Mouse (Mus musculus): ENCODE results near the gene Rbfox1. TPM values are rescaled to one million over a fixed set of nuclear protein-coding genes. Genes with fewer than 3 reads are reported as not detected.

Rbfox1 gene
- polyA plus RNA-seq, 1 experiment from 2014 or later, result 2.7 TPM

GRCm38 (mm10) chr16:6997834-6998233 lies 1112.7 kb downstream of the Rbfox1 start:
- no peak overlapping the region for H3K4me3 ChIP-seq (ENCODE audit: low read depth, low read length)
- H3K4me1 ChIP-seq (ENCODE audit: control insufficient read depth, insufficient read depth, low read length), result no peaks in the 10 kb centered on the region
- no peak overlapping the region for H3K4me2 ChIP-seq (replicated peaks; ENCODE audit: low read depth, low read length)
- ATAC-seq (ENCODE audit: insufficient number of reproducible peaks, insufficient read depth, low FRiP score, low read depth), result no peak
- H3K9ac ChIP-seq (replicated peaks; ENCODE audit: low read depth, low read length), result no peak overlapping the region
- no peaks in the 10 kb centered on the region for H3K36me3 ChIP-seq (ENCODE audit: control insufficient read depth, insufficient read depth, low read length)
- no peak overlapping the region for H3K27ac ChIP-seq (ENCODE audit: low read length)
- H3K9me3 ChIP-seq (ENCODE audit: control insufficient read depth, low read depth, low read length), result no peaks in the 10 kb centered on the region
- no peaks in the 10 kb centered on the region for H3K27me3 ChIP-seq (ENCODE audit: control insufficient read depth, insufficient read depth, low read length)
- WGBS, result 62% methylated on average over 7 of the region's 7 CpGs

DNA sequence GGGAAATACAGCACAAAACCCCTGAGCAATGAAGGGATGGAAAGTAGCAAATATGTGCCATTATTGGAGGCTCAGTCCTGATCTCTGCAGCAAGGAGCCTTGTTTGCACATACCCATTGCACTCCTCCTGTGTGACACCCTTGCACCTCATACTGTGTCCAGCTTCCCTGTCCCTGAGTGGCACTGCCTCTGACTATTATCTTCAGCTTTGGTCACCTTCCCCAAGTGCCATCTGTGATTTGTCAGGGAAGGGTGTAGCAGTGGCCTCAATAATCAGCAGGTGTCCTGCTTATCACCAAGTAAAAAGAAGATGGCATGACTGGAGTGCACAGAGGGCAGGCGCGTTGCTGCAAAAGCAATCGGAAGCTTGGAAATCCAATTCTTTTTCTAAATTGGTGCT lies 1119.4 kb downstream of the Rbfox1 start:
- Histone ChIP-seq H3K27ac (ENCODE audit: low read length) (no peak overlapping the region), H3K36me3 (ENCODE audit: control insufficient read depth, insufficient read depth, low read length) (no peaks in the 10 kb centered on the region), H3K9me3 (ENCODE audit: control insufficient read depth, low read depth, low read length) (no peaks in the 10 kb centered on the region), H3K27me3 (ENCODE audit: control insufficient read depth, insufficient read depth, low read length) (no peaks in the 10 kb centered on the region), H3K4me1 (ENCODE audit: control insufficient read depth, insufficient read depth, low read length) (no peaks in the 10 kb centered on the region), H3K9ac (replicated peaks; ENCODE audit: low read depth, low read length) (no peak overlapping the region), H3K4me2 (replicated peaks; ENCODE audit: low read depth, low read length) (no peak overlapping the region), H3K4me3 (ENCODE audit: low read depth, low read length) (no peak overlapping the region)
- ATAC-seq (ENCODE audit: insufficient number of reproducible peaks, insufficient read depth, low FRiP score, low read depth), result no peak
- WGBS, result 94% methylated on average over 3 of the region's 3 CpGs

GRCm38 (mm10) chr16:7005478-7005877 lies 1120.3 kb downstream of the Rbfox1 start:
- WGBS, result 12% methylated on average over 3 of the region's 3 CpGs
- no peaks in the 10 kb centered on the region for H3K4me1 ChIP-seq (ENCODE audit: control insufficient read depth, insufficient read depth, low read length)
- no peaks in the 10 kb centered on the region for H3K27me3 ChIP-seq (ENCODE audit: control insufficient read depth, insufficient read depth, low read length)
- no peak overlapping the region for H3K4me2 ChIP-seq (replicated peaks; ENCODE audit: low read depth, low read length)
- H3K9ac ChIP-seq (replicated peaks; ENCODE audit: low read depth, low read length), result no peak overlapping the region
- no peaks in the 10 kb centered on the region for H3K36me3 ChIP-seq (ENCODE audit: control insufficient read depth, insufficient read depth, low read length)
- H3K4me3 ChIP-seq (ENCODE audit: low read depth, low read length), result no peak overlapping the region
- no peak overlapping the region for H3K27ac ChIP-seq (ENCODE audit: low read length)
- no peaks in the 10 kb centered on the region for H3K9me3 ChIP-seq (ENCODE audit: control insufficient read depth, low read depth, low read length)
- no peak for ATAC-seq (ENCODE audit: insufficient number of reproducible peaks, insufficient read depth, low FRiP score, low read depth)

DNA sequence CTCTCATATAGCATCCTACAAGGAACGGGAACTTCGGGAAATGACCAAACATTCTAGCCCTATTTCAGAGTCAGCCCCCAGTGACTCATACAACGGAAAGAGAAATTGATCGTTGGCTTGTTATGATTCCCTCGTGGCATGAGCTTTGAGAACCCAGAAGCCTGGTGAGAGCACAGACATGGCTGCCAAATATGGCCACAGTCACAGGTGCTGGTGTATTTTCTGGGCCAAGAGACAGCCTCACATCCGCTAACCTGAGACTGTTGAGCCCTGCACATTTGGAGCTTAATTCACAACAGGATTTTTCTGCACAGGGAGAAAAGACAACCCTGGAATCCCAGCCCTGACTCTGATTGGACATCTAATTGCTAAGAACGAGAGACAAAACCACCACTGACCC lies 1132.2 kb downstream of the Rbfox1 start:
- Histone ChIP-seq H3K27me3 (ENCODE audit: control insufficient read depth, insufficient read depth, low read length) (no peaks in the 10 kb centered on the region), H3K9me3 (ENCODE audit: control insufficient read depth, low read depth, low read length) (no peaks in the 10 kb centered on the region), H3K27ac (ENCODE audit: low read length) (no peak overlapping the region), H3K36me3 (ENCODE audit: control insufficient read depth, insufficient read depth, low read length) (no peaks in the 10 kb centered on the region), H3K4me1 (ENCODE audit: control insufficient read depth, insufficient read depth, low read length) (no peaks in the 10 kb centered on the region), H3K9ac (replicated peaks; ENCODE audit: low read depth, low read length) (no peak overlapping the region), H3K4me3 (ENCODE audit: low read depth, low read length) (no peak overlapping the region), H3K4me2 (replicated peaks; ENCODE audit: low read depth, low read length) (no peak overlapping the region)
- ATAC-seq (ENCODE audit: insufficient number of reproducible peaks, insufficient read depth, low FRiP score, low read depth), result no peak
- 82% methylated on average over 7 of the region's 7 CpGs for WGBS

DNA sequence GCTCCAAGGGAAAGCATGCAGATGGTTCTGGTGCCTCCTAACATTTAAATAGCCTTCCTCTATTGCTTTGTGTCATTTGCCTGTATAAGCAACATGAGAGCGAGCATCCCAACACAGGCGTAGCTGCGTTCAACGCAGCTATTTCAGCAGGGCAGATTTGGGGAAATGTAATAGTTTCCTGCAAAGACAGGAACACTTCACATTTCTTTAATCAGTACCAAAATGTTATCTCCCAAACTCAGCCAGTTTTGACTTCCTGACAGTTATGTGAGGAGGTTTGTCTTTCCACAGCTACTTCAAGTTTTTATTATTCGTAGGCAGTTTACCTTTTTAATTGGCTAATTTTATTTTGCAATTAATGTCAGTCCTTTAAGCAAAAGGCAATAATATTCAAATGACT lies 1149.1 kb downstream of the Rbfox1 start:
- WGBS, result 94% methylated on average over 5 of the region's 5 CpGs
- no peak overlapping the region for H3K4me2 ChIP-seq (replicated peaks; ENCODE audit: low read depth, low read length)

DNA sequence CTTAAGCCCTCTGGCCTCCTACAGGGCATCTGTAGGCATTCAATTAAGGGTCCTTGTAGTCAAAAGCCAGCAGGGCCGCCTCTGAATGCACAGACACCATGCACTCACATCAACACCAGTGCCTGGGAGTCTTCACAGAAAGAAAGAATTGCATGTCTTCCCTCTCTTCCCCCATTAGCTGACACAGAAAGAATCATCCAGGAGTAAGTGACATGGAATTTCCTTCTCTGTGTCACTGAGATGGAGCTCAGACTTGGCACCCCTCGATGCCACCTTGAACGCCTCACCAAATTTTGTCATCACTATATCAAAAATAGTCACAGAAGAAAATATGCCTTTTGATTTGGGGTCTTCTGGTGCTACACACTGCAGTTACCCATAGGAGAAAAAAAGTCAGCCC lies 1151.4 kb downstream of the Rbfox1 start:
- 70% methylated on average over 3 of the region's 3 CpGs for WGBS

More for the DNA sequence above, 1149.1 kb downstream of the Rbfox1 start:
- Histone ChIP-seq H3K27me3 (ENCODE audit: control insufficient read depth, insufficient read depth, low read length) (0 out of 2 replicates have a peak, but pooled peaks cover 12% of the 10 kb centered on the region), H3K9ac (replicated peaks; ENCODE audit: low read depth, low read length) (no peak overlapping the region), H3K27ac (ENCODE audit: low read length) (no peak overlapping the region), H3K36me3 (ENCODE audit: control insufficient read depth, insufficient read depth, low read length) (no peaks in the 10 kb centered on the region), H3K9me3 (ENCODE audit: control insufficient read depth, low read depth, low read length) (no peaks in the 10 kb centered on the region), H3K4me1 (ENCODE audit: control insufficient read depth, insufficient read depth, low read length) (no peaks in the 10 kb centered on the region), H3K4me3 (ENCODE audit: low read depth, low read length) (no peak overlapping the region)
- no peak for ATAC-seq (ENCODE audit: insufficient number of reproducible peaks, insufficient read depth, low FRiP score, low read depth)

DNA sequence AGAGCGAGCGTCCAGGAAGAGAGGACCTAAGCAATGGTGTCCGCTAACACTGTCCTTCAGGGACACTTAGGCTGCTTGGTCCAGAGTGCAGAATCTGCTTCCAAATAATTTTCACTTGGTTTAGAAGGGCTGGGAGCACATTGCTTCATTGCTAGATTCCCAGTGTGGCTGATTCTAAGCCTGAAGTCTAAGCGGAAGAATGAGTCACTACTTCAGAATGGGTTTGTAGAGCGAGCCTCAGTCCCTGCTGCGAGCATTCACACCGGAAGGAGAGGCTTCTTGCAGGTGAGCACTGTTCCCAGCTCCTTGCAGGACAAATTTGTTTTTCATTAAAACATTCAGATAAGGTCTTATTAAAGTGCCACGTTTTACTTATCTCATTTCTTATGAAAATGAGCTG lies 1151.8 kb downstream of the Rbfox1 start:
- 50% methylated on average over 8 of the region's 8 CpGs for WGBS
- no peak overlapping the region for H3K9ac ChIP-seq (replicated peaks; ENCODE audit: low read depth, low read length)
- H3K9me3 ChIP-seq (ENCODE audit: control insufficient read depth, low read depth, low read length), result no peaks in the 10 kb centered on the region
- H3K27me3 ChIP-seq (ENCODE audit: control insufficient read depth, insufficient read depth, low read length), result peaks cover 18% of the 10 kb centered on the region; the same call in 1 of the 2 replicates
- no peak overlapping the region for H3K27ac ChIP-seq (ENCODE audit: low read length)
- no peak overlapping the region for H3K4me2 ChIP-seq (replicated peaks; ENCODE audit: low read depth, low read length)
- H3K36me3 ChIP-seq (ENCODE audit: control insufficient read depth, insufficient read depth, low read length), result no peaks in the 10 kb centered on the region
- no peaks in the 10 kb centered on the region for H3K4me1 ChIP-seq (ENCODE audit: control insufficient read depth, insufficient read depth, low read length)
- ATAC-seq (ENCODE audit: insufficient number of reproducible peaks, insufficient read depth, low FRiP score, low read depth), result no peak
- H3K4me3 ChIP-seq (ENCODE audit: low read depth, low read length), result no peak overlapping the region

More for the DNA sequence above, 1151.4 kb downstream of the Rbfox1 start:
- H3K36me3 ChIP-seq (ENCODE audit: control insufficient read depth, insufficient read depth, low read length), result no peaks in the 10 kb centered on the region
- peaks cover 18% of the 10 kb centered on the region; the same call in 1 of the 2 replicates for H3K27me3 ChIP-seq (ENCODE audit: control insufficient read depth, insufficient read depth, low read length)
- no peak overlapping the region for H3K9ac ChIP-seq (replicated peaks; ENCODE audit: low read depth, low read length)
- H3K4me1 ChIP-seq (ENCODE audit: control insufficient read depth, insufficient read depth, low read length), result no peaks in the 10 kb centered on the region
- H3K9me3 ChIP-seq (ENCODE audit: control insufficient read depth, low read depth, low read length), result no peaks in the 10 kb centered on the region
- H3K27ac ChIP-seq (ENCODE audit: low read length), result no peak overlapping the region
- no peak for ATAC-seq (ENCODE audit: insufficient number of reproducible peaks, insufficient read depth, low FRiP score, low read depth)
- no peak overlapping the region for H3K4me2 ChIP-seq (replicated peaks; ENCODE audit: low read depth, low read length)
- no peak overlapping the region for H3K4me3 ChIP-seq (ENCODE audit: low read depth, low read length)

DNA sequence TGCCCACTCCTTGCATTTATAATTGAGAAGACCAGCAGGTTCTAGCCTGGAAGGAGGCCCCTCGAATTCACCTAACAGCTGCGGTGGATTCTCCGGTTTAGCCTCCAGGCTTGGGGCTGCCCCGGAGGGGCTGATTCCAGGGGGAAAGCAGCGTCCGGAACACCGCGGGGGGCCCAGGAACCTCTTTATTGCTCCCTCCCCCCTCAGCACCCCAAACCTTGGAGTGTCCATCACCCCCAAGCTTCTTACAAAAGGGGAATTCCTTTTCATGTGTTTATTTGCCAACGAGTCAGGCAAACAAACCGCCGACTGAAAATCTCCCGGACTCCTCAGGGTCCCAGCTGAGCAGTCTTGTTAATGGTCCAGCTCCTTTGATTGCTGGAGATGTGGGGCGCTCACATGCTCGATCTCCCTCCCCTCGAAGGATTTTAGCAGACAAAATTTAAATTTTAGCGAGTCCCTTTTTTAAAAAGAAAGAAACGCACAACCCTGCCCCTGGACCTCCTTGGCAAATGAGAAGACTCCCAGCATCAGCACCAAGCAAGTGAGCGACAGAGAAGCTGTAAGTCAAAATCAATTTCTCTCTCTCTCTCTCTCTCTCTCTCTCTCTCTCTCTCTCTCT lies 1153.6 kb downstream of the Rbfox1 start:
- peaks cover 18% of the 10 kb centered on the region; the same call in 1 of the 2 replicates for H3K27me3 ChIP-seq (ENCODE audit: control insufficient read depth, insufficient read depth, low read length)
- WGBS, result 1% methylated on average over 18 of the region's 18 CpGs
- H3K36me3 ChIP-seq (ENCODE audit: control insufficient read depth, insufficient read depth, low read length), result no peaks in the 10 kb centered on the region
- peak overlapping the region; percentile 17; the same call in 1 of the 2 replicates for H3K4me3 ChIP-seq (ENCODE audit: low read depth, low read length)
- no peak overlapping the region for H3K27ac ChIP-seq (ENCODE audit: low read length)
- ATAC-seq (ENCODE audit: insufficient number of reproducible peaks, insufficient read depth, low FRiP score, low read depth), result no peak
- no peaks in the 10 kb centered on the region for H3K9me3 ChIP-seq (ENCODE audit: control insufficient read depth, low read depth, low read length)
- H3K9ac ChIP-seq (replicated peaks; ENCODE audit: low read depth, low read length), result no peak overlapping the region
- H3K4me2 ChIP-seq (replicated peaks; ENCODE audit: low read depth, low read length), result peak overlapping the region; percentile 28; the same call in 1 of the 2 replicates
- H3K4me1 ChIP-seq (ENCODE audit: control insufficient read depth, insufficient read depth, low read length), result no peaks in the 10 kb centered on the region
